Mouse (Mus musculus): ENCODE measurements around the gene Mmp28.

DNA sequence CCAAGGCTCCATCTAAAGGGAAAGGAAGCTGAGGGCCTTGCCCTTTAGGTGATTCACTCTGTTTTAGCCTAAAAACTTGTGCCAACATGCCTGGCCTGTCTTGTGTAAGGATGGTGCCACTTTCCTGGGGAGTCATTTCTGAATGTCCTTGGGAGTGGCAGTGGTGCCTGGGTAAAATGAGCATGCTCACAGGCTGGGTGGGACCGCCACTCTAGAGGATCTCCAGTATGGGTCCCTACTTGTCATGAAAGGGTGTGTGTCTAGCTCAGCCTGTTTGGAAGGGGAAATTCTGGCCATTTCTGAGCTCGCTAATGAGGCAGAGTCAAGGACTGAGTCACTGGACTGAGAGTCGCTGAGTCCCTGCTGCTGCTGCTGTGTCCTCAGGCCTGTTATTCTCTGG lies 7.3 kb downstream of the Mmp28 start:
- TF ChIP-seq EP300 (IDR thresholded peaks at IDR 0.05) (no peak), CTCF (IDR thresholded peaks at IDR 0.05) (no peak)

Measured in lung, postnatal 0 days (tissue).